1 mouse cellular context compared by ENCODE assay signal in genomic region chr17:79568401-79568800, GRCm38 (mm10).
TF ChIP-seq lines count a peak whose summit lies in the region.

No protein-coding gene starts in this region.

TF ChIP-seq in CH12.LX, 34 proteins besides CTCF, POLR2A, EP300 and RAD21 (continued from another document):
- TF ChIP-seq SMC3 (IDR thresholded peaks at IDR 0.05; ENCODE audit: low read depth, low read length) = peak; percentile 57
- no peak for TF ChIP-seq MYC (IDR thresholded peaks at IDR 0.05; ENCODE audit: low read depth, low read length)
- no peak for TF ChIP-seq UBTF (IDR thresholded peaks at IDR 0.05; ENCODE audit: low read depth, low read length)
- no peak for TF ChIP-seq HCFC1 (IDR thresholded peaks at IDR 0.05; ENCODE audit: low read depth, low read length)
- TF ChIP-seq MEF2A (IDR thresholded peaks at IDR 0.05; ENCODE audit: borderline replicate concordance, low read depth, low read length) = no peak
- no peak for TF ChIP-seq E2F4 (IDR thresholded peaks at IDR 0.05; ENCODE audit: insufficient replicate concordance, low read depth, low read length)
